ENCODE assay signal across 7 mouse cellular contexts in the genomic region with DNA sequence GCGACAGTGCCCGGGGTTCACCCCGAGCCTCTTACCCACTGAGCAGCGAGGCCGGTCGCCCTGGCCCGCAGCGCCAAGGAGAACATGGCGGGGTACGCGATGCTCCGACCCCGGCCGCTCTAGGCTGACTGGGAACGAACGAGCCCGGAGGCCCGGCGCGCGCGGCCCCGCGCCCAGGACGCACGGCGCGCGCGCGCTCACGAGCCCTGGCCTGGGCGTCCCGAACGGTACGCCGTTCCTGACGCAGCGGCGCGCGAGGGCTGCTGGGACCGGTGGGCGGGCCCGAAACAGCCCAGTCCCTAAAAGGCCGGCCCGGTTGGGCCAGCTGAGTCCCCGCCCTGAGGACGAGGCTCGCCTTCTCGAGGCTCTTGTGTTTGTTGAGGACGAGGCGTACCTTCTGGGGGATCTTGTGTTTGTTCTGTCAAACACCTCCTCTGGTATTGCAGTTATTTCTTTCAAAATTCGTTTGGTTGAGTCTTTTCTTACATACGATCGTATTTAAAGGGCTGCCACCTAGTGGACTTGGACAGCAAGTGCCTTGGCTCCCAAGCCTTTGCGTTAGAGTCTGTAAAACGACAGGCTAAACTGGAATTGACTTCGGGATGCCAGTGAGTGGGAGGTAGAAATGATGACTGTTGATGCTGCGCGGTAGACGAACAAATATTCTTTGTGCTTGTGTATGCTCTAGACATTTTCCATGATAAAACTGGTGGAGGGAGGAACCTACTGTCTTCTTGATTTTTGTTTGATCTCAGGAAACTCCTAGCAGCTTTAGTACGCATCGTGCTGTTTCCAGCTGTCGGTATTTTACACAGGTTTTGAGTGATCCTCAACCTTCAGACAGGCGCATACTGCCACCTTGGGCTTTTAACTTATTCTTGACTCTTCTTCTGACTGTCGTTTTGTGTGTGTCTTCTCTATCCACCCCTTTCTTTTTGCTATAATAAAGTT. TPM values are rescaled to one million over a fixed set of nuclear protein-coding genes. Genes with fewer than 3 reads are reported as not detected.
DNase-seq lines count a peak whose midpoint lies in the region; ATAC-seq and TF ChIP-seq lines count a peak whose summit lies in the region.

A gene (minus strand): TSS at position 180 of the 951 bp plus-strand sequence.

- under 1% methylated on average over 66 of the region's 67 CpGs for WGBS in intestine, postnatal 0 days
- under 1% methylated on average over 67 of the region's 67 CpGs for WGBS in midbrain, embryonic 12.5 days

- intact Hi-C loops in left cerebral cortex, postnatal 4 days (cut with DNase I): loop anchor here (10.0 kb wide), 1 partner anchor 237 kb away; no protein-coding TSS in a partner anchor

- H3K9ac ChIP-seq in intestine, postnatal 0 days (ENCODE audit: low read depth, low read length): peak within 1 kb of the TSS; percentile 86
- H3K9ac ChIP-seq in midbrain, embryonic 12.5 days (replicated peaks): peak within 1 kb of the TSS; percentile 95

- DNase-seq in adrenal gland, postnatal 10 days: peak; percentile 96
- DNase-seq in embryo, embryonic 9.5 days (ENCODE audit: extremely low spot score): peak; percentile 96
- DNase-seq in gonadal fat pad, adult 2 months (ENCODE audit: low read depth): no peak
- peak; percentile 95 for DNase-seq in left cerebral cortex, postnatal 4 days
- DNase-seq in spleen, adult 18-20 months: peak; percentile 86 to 90

- TF ChIP-seq CTCF in intestine, postnatal 0 days (IDR thresholded peaks at IDR 0.05; ENCODE audit: low read depth): peak; percentile 82

- H3K36me3 ChIP-seq in intestine, postnatal 0 days (ENCODE audit: control insufficient read depth, insufficient read depth): no peaks in the 10 kb centered on the region
- no peaks in the 10 kb centered on the region for H3K36me3 ChIP-seq in midbrain, embryonic 12.5 days

- 0 out of 2 replicates have a peak, but pooled peaks cover 4% of the 10 kb centered on the region for H3K4me1 ChIP-seq in intestine, postnatal 0 days (replicated peaks; ENCODE audit: control insufficient read depth, insufficient read depth, low read length)
- peaks cover 15% of the 10 kb centered on the region for H3K4me1 ChIP-seq in midbrain, embryonic 12.5 days

- no peaks in the 10 kb centered on the region for H3K27me3 ChIP-seq in intestine, postnatal 0 days (replicated peaks; ENCODE audit: control insufficient read depth, insufficient read depth, low read length)
- H3K27me3 ChIP-seq in midbrain, embryonic 12.5 days: no peaks in the 10 kb centered on the region

- H3K27ac ChIP-seq in intestine, postnatal 0 days (ENCODE audit: low read depth, low read length): peak within 1 kb of the TSS; percentile 95
- peak within 1 kb of the TSS; percentile 93 for H3K27ac ChIP-seq in midbrain, embryonic 12.5 days (replicated peaks)

- peak within 1 kb of the TSS; percentile 63 for H3K4me2 ChIP-seq in intestine, postnatal 0 days (replicated peaks; ENCODE audit: low read depth)
- H3K4me2 ChIP-seq in midbrain, embryonic 12.5 days (replicated peaks): peak within 1 kb of the TSS; percentile 97

- H3K9me3 ChIP-seq in intestine, postnatal 0 days (ENCODE audit: control insufficient read depth): no peaks in the 10 kb centered on the region
- H3K9me3 ChIP-seq in midbrain, embryonic 12.5 days: no peaks in the 10 kb centered on the region

- H3K4me3 ChIP-seq in intestine, postnatal 0 days (ENCODE audit: low read depth, low read length): peak within 1 kb of the TSS; percentile 91
- peak within 1 kb of the TSS; percentile 95 for H3K4me3 ChIP-seq in midbrain, embryonic 12.5 days

- ATAC-seq in intestine, postnatal 0 days: peak; percentile 99
- peak; percentile 100 for ATAC-seq in midbrain, embryonic 12.5 days (ENCODE audit: low FRiP score, low read depth)

RNA-seq across cellular contexts. Expression of the gene that starts here (rescaled TPM):
- 100 to 1,000 TPM; 725 to 798 TPM for total RNA-seq in adrenal gland, postnatal 10 days (2021)
- polyA plus RNA-seq in gonadal fat pad, adult 2 months (2012; rRNA removed): 46.4 and 54.7 TPM in 2 replicates
- polyA plus RNA-seq in intestine, postnatal 0 days (2015; fragmentation: Nextera tagmentation; extraction: Ambion mirVana): 421 and 453 TPM in 2 replicates
- total RNA-seq in left cerebral cortex, postnatal 4 days (2021): 100 to 1,000 TPM; 200 to 211 TPM
- polyA plus RNA-seq in midbrain, embryonic 12.5 days (2016; fragmentation: Nextera tagmentation; extraction: Ambion mirVana): 290 and 294 TPM in 2 replicates
